Mouse (Mus musculus) heart, adult 2 months (tissue): Measurements from ENCODE around the gene Gm45234. TPM values are rescaled to one million over a fixed set of nuclear protein-coding genes. Genes with fewer than 3 reads are reported as not detected.

ENCODE experiments used
- DNase-seq, 2 experiments: peaks; one replicate each; pipeline ENCODE4 v3.0.0; 2021
- H3K27ac ChIP-seq: fragments of 200-600 bp; 2 replicates; pipeline ENCODE4 v1.8.1; 2022
- H3K27me3 ChIP-seq: fragments of 200-500 bp; 2 replicates; pipeline ENCODE4 v1.6.1; 2012; ENCODE audit warnings: mild to moderate bottlenecking, low read length, inconsistent platforms, mixed read lengths; ENCODE audit not compliant: control insufficient read depth, insufficient read depth
- H3K36me3 ChIP-seq: fragments of 200-500 bp; 2 replicates; pipeline ENCODE4 v1.6.1; 2012; ENCODE audit warnings: low read length, inconsistent platforms; ENCODE audit not compliant: control insufficient read depth, insufficient read depth
- H3K4me1 ChIP-seq: fragments of 200-500 bp; 2 replicates; pipeline ENCODE4 v1.6.1; 2011; ENCODE audit warnings: low read length; ENCODE audit not compliant: control insufficient read depth, insufficient read depth
- H3K4me3 ChIP-seq: fragments of 200-600 bp; 2 replicates; pipeline ENCODE4 v1.8.1; 2022
- H3K79me2 ChIP-seq: fragments of 200-500 bp; replicated peaks from 2 replicates; pipeline ENCODE4 v1.6.1; 2012; ENCODE audit warnings: mild to moderate bottlenecking, inconsistent platforms, low read length, moderate library complexity, mixed read lengths; ENCODE audit not compliant: control insufficient read depth, insufficient read depth
- H3K9ac ChIP-seq: fragments of 200-500 bp; 2 replicates; pipeline ENCODE4 v1.6.1; 2012; ENCODE audit warnings: low read depth, mild to moderate bottlenecking, control low read depth, inconsistent platforms, low read length, mixed read lengths
- CTCF ChIP-seq: fragments of 200-600 bp; IDR thresholded peaks from 2 replicates; pipeline ENCODE4 v1.8.1; 2022; ENCODE audit warnings: antibody characterized with exemption, mild to moderate bottlenecking, moderate library complexity
- EP300 ChIP-seq: fragments of 200-500 bp; IDR thresholded peaks from 2 replicates; pipeline ENCODE4 v1.6.1; 2011; ENCODE audit warnings: low read depth, low read length, control low read depth; ENCODE audit not compliant: insufficient read depth
- POLR2A ChIP-seq: fragments of 200-500 bp; IDR thresholded peaks from 2 replicates; pipeline ENCODE4 v1.6.1; 2011; ENCODE audit warnings: mild to moderate bottlenecking, low read depth, low read length, control low read depth; ENCODE audit not compliant: insufficient read depth
- WGBS: fragments of 180-500 bp; shearing (Covaris S2); methylation state at CpG from one replicate; pipeline ENCODE4 v1.1.7; 2018; 5-methylcytosine and 5-hydroxymethylcytosine counted together
- intact Hi-C: fragments of 180-260 bp; cut with DNase I; formaldehyde crosslinking; loops from one replicate; pipeline ENCODE4 v1.15.1; 2025
- microRNA-seq, 2 experiments: library from miRNA; unstranded; fragments of <30 nt; microRNA quantifications; one replicate each; pipeline ENCODE4 v1.2.0; 2021
- polyA plus RNA-seq: library from polyadenylated mRNA; depleted of rRNA; stranded (reverse); fragments of >200 nt; gene quantifications from 2 replicates; pipeline ENCODE4 v1.2.3, GENCODE M21; 2012; rRNA removed
- total RNA-seq, 2 experiments: library from RNA; stranded (reverse); gene quantifications; 2 replicates each; pipeline ENCODE4 v1.2.3; 2021

Gene Gm45234
- total and polyA plus RNA-seq, 3 experiments, result 1.9 TPM; not detected in 2

DNA sequence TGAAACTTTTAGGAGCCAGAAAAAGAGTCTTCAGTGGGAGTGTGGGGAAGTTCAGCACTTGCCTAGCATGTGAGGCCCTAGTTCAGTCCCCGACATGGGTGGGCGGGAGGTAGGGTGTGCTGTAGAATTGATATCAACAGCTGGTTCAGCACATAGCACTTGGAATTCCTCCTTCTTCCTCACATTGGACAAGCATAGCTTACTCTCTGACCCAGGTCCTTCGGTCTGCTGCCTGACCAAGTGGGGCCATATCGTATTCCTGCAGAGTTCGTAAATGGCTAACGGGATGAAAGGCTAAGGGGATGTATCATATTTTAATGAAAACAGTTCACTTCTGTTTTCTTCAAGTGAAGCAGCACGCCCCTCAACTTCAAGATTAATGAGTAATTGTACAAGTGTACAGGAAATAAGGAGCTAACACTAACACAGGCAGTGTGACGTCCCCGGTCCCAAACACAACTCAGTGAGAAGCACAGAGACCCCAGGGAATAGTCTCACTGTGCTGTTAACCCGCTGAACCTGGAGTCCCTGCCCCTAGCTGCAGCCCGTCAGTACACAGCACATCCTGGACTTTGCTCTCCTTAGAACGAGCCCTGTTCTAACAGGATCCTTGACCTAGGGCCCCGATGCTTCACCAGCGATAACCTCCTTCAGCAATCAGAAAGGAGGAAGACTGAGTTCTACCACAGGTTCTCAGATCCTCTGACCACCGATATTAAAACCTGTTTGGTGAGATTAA lies 62.4 kb downstream of the Gm45234 start:
- H3K27me3 ChIP-seq, result no peaks in the 10 kb centered on the region
- peaks cover 16% of the 10 kb centered on the region for H3K4me1 ChIP-seq
- H3K4me3 ChIP-seq, result no peak overlapping the region
- no peak overlapping the region for H3K9ac ChIP-seq
- H3K79me2 ChIP-seq, result no peaks in the 10 kb centered on the region
- intact Hi-C loops, result no loop called here
- WGBS, result 66% methylated on average over 15 of the region's 15 CpGs
- no peaks in the 10 kb centered on the region for H3K36me3 ChIP-seq
- no peak for TF ChIP-seq EP300
- TF ChIP-seq POLR2A, result no peak
- no peak for TF ChIP-seq CTCF
- DNase-seq, result no peak
- H3K27ac ChIP-seq, result peak overlapping the region; percentile 86

GRCm38 (mm10) chr6:124690517-124690916 lies 65.3 kb downstream of the Gm45234 start:
- no peak overlapping the region for H3K9ac ChIP-seq
- H3K4me1 ChIP-seq, result peaks cover 13% of the 10 kb centered on the region
- no peak for TF ChIP-seq EP300
- no peak for TF ChIP-seq CTCF
- no peak for TF ChIP-seq POLR2A
- H3K27ac ChIP-seq, result no peak overlapping the region
- no peaks in the 10 kb centered on the region for H3K27me3 ChIP-seq
- H3K4me3 ChIP-seq, result no peak overlapping the region
- intact Hi-C loops, result no loop called here
- no peak for DNase-seq
- 92% methylated on average over 3 of the region's 3 CpGs for WGBS
- no peaks in the 10 kb centered on the region; the same call in 1 of the 2 replicates for H3K79me2 ChIP-seq
- no peaks in the 10 kb centered on the region for H3K36me3 ChIP-seq

Small RNA genes lying within 50 kb of the gene (microRNA-seq; reads per million reads assigned to microRNA genes)
- gene Mir141, result 16.2 to 16.8 reads per million in 2 experiments
- gene Mir200c, result 216 to 246 reads per million in 2 experiments

Other genes starting within 250 kb of the Gm45234 start
- gene C1ra, start 243.6 kb downstream of the Gm45234 start, total RNA-seq, result 10 to 100 TPM; 10.4 to 12.2 TPM
- 17.3 and 19.5 TPM in 2 replicates for gene C1ra, start 243.6 kb downstream of the Gm45234 start, polyA plus RNA-seq
- 10 to 100 TPM; 23.0 to 25.1 TPM for gene C1s1, start 213.7 kb downstream of the Gm45234 start, total RNA-seq
- gene C1s1, start 213.7 kb downstream of the Gm45234 start, polyA plus RNA-seq, result 31.0 and 39.0 TPM in 2 replicates
- gene C1rb, start 185.7 kb downstream of the Gm45234 start, total RNA-seq, result 1 to 10 TPM; 1.2 to 1.8 TPM
- gene C1rb, start 185.7 kb downstream of the Gm45234 start, polyA plus RNA-seq, result not detected in 2 replicates
- under 1 TPM; 0.26 to 0.48 TPM for gene C1s2, start 119.9 kb downstream of the Gm45234 start, total RNA-seq
- gene C1s2, start 119.9 kb downstream of the Gm45234 start, polyA plus RNA-seq, result not detected in 2 replicates
- 10 to 100 TPM; 34.9 to 40.5 TPM for gene Lpcat3, start 93.0 kb downstream of the Gm45234 start, total RNA-seq
- gene Lpcat3, start 93.0 kb downstream of the Gm45234 start, polyA plus RNA-seq, result 73.4 and 116 TPM in 2 replicates
- gene Emg1, start 43.8 kb downstream of the Gm45234 start, total RNA-seq, result 10 to 100 TPM; 71.4 to 78.8 TPM
- 51.8 and 79.0 TPM in 2 replicates for gene Emg1, start 43.8 kb downstream of the Gm45234 start, polyA plus RNA-seq
- 100 to 1,000 TPM; 260 to 292 TPM for gene Phb2, start 43.7 kb downstream of the Gm45234 start, total RNA-seq
- gene Phb2, start 43.7 kb downstream of the Gm45234 start, polyA plus RNA-seq, result 184 and 200 TPM in 2 replicates
- 1 to 10 TPM; 3.1 to 4.4 TPM for gene Ptpn6, start 17.3 kb downstream of the Gm45234 start, total RNA-seq
- 4.5 and 8.2 TPM in 2 replicates for gene Ptpn6, start 17.3 kb downstream of the Gm45234 start, polyA plus RNA-seq
- 100 to 1,000 TPM; 280 to 314 TPM for gene Grcc10, start 14.6 kb downstream of the Gm45234 start, total RNA-seq
- 296 and 328 TPM in 2 replicates for gene Grcc10, start 14.6 kb downstream of the Gm45234 start, polyA plus RNA-seq
- 10 to 100 TPM; 44.3 to 47.8 TPM for gene Atn1, start 503 bp upstream of the Gm45234 start, total RNA-seq
- gene Atn1, start 503 bp upstream of the Gm45234 start, polyA plus RNA-seq, result 24.5 and 32.8 TPM in 2 replicates
- 1 to 10 TPM; 2.4 to 2.7 TPM for gene Eno2, start 13.7 kb upstream of the Gm45234 start, total RNA-seq
- gene Eno2, start 13.7 kb upstream of the Gm45234 start, polyA plus RNA-seq, result 2.4 and 2.7 TPM in 2 replicates
- not detected for gene Lrrc23, start 23.7 kb upstream of the Gm45234 start, total RNA-seq
- gene Lrrc23, start 23.7 kb upstream of the Gm45234 start, polyA plus RNA-seq, result 0.53 and 3.2 TPM in 2 replicates
- gene Spsb2, start 52.6 kb upstream of the Gm45234 start, total RNA-seq, result 1 to 10 TPM; 3.2 TPM
- gene Spsb2, start 52.6 kb upstream of the Gm45234 start, polyA plus RNA-seq, result 2.8 and 4.4 TPM in 2 replicates
- 100 to 1,000 TPM; 788 to 884 TPM for gene Tpi1, start 58.3 kb upstream of the Gm45234 start, total RNA-seq
- gene Tpi1, start 58.3 kb upstream of the Gm45234 start, polyA plus RNA-seq, result 870 and 1,222 TPM in 2 replicates
- gene Usp5, start 73.5 kb upstream of the Gm45234 start, total RNA-seq, result 10 to 100 TPM; 68.4 to 72.3 TPM
- gene Usp5, start 73.5 kb upstream of the Gm45234 start, polyA plus RNA-seq, result 51.0 and 74.9 TPM in 2 replicates
- under 1 TPM; 0.32 to 0.70 TPM for gene Cdca3, start 73.5 kb upstream of the Gm45234 start, total RNA-seq
- gene Cdca3, start 73.5 kb upstream of the Gm45234 start, polyA plus RNA-seq, result 0.72 and 1.9 TPM in 2 replicates
- 10 to 100 TPM in 1 of 2 experiments, 1 to 10 TPM in 1; 6.1 to 10.9 TPM for gene Gnb3, start 84.3 kb upstream of the Gm45234 start, total RNA-seq
- 6.9 and 14.0 TPM in 2 replicates for gene Gnb3, start 84.3 kb upstream of the Gm45234 start, polyA plus RNA-seq
- 10 to 100 TPM in 1 of 2 experiments, 1 to 10 TPM in 1; 6.9 to 10.6 TPM for gene P3h3, start 101.7 kb upstream of the Gm45234 start, total RNA-seq
- gene P3h3, start 101.7 kb upstream of the Gm45234 start, polyA plus RNA-seq, result 15.5 and 16.2 TPM in 2 replicates
- gene Gpr162, start 108.0 kb upstream of the Gm45234 start, total RNA-seq, result under 1 TPM; 0.41 to 0.44 TPM
- 1.0 and 1.4 TPM in 2 replicates for gene Gpr162, start 108.0 kb upstream of the Gm45234 start, polyA plus RNA-seq
- under 1 TPM; 0.34 to 0.57 TPM for gene Cd4, start 132.2 kb upstream of the Gm45234 start, total RNA-seq
- 0.53 and 0.66 TPM in 2 replicates for gene Cd4, start 132.2 kb upstream of the Gm45234 start, polyA plus RNA-seq
- gene Lag3, start 155.7 kb upstream of the Gm45234 start, total RNA-seq, result under 1 TPM; 0.32 to 0.34 TPM
- 0.29 and 0.47 TPM in 2 replicates for gene Lag3, start 155.7 kb upstream of the Gm45234 start, polyA plus RNA-seq
- gene Ptms, start 164.1 kb upstream of the Gm45234 start, total RNA-seq, result 100 to 1,000 TPM; 154 to 163 TPM
- 547 and 614 TPM in 2 replicates for gene Ptms, start 164.1 kb upstream of the Gm45234 start, polyA plus RNA-seq
- 100 to 1,000 TPM; 179 to 194 TPM for gene Mlf2, start 175.4 kb upstream of the Gm45234 start, total RNA-seq
- 259 and 275 TPM in 2 replicates for gene Mlf2, start 175.4 kb upstream of the Gm45234 start, polyA plus RNA-seq
- 10 to 100 TPM; 83.2 to 99.8 TPM for gene Cops7a, start 209.5 kb upstream of the Gm45234 start, total RNA-seq
- 208 and 238 TPM in 2 replicates for gene Cops7a, start 209.5 kb upstream of the Gm45234 start, polyA plus RNA-seq
- gene Pianp, start 240.7 kb upstream of the Gm45234 start, total RNA-seq, result under 1 TPM; 0.43 to 0.50 TPM
- gene Pianp, start 240.7 kb upstream of the Gm45234 start, polyA plus RNA-seq, result 1.7 and 2.0 TPM in 2 replicates